Mouse (Mus musculus): ENCODE data around the gene Slc43a1. TPM values are rescaled to one million over a fixed set of nuclear protein-coding genes. Genes with fewer than 3 reads are reported as not detected.

Gene Slc43a1
- polyA plus RNA-seq, 1 experiment from 2014 or later: 18.9 TPM

DNA sequence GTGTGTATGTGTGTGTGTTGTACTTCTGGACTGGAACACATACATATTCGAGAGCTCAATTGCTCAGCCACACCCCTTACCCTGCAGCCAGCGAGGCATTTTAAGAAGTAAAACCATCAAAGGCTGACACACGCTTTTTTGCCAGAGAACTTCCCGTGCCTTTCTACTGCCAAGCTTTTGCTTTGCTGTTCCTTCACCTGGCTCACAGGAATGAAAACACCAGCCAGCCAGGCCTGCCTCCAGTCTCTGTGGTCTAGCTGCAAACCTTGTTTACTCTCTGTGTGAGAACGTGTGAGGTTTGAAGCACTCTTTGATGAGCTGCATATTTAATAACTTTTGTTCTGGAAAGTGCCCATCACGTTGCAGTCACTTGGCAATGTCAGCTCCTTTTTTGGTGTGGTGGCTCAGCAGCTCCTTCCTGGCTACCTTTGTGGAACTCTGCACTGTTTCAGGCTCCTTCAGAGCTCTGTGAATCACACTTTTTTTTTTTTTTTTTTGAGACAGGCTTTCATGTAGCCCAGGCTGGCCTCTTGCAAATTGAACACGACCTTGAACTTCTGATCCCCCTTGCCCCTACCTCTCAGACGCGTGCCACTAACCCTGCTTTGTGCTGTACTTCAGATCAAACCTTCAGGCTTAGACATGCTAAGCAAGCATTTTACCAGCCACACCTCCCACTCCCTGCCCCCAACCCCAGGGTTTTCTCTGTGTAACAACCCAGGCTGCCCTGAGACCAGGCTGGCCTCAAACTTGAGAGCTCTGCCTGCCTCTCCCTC, 645 bp upstream of the Slc43a1 start:
- Histone ChIP-seq H3K9ac (no peak overlapping the region), H3K4me1 (peaks cover 31% of the 10 kb centered on the region), H3K9me3 (no peaks in the 10 kb centered on the region), H3K27me3 (peaks cover 11% of the 10 kb centered on the region), H3K36me3 (no peaks in the 10 kb centered on the region), H3K4me3 (peak overlapping the region; percentile 73; the same call in 1 of the 2 replicates), H3K4me2 (replicated peaks) (peak overlapping the region; percentile 95), H3K27ac (no peak overlapping the region)
- 20% methylated on average over 9 of the region's 9 CpGs for WGBS
- no peak for ATAC-seq (ENCODE audit: low FRiP score, low read depth)

DNA sequence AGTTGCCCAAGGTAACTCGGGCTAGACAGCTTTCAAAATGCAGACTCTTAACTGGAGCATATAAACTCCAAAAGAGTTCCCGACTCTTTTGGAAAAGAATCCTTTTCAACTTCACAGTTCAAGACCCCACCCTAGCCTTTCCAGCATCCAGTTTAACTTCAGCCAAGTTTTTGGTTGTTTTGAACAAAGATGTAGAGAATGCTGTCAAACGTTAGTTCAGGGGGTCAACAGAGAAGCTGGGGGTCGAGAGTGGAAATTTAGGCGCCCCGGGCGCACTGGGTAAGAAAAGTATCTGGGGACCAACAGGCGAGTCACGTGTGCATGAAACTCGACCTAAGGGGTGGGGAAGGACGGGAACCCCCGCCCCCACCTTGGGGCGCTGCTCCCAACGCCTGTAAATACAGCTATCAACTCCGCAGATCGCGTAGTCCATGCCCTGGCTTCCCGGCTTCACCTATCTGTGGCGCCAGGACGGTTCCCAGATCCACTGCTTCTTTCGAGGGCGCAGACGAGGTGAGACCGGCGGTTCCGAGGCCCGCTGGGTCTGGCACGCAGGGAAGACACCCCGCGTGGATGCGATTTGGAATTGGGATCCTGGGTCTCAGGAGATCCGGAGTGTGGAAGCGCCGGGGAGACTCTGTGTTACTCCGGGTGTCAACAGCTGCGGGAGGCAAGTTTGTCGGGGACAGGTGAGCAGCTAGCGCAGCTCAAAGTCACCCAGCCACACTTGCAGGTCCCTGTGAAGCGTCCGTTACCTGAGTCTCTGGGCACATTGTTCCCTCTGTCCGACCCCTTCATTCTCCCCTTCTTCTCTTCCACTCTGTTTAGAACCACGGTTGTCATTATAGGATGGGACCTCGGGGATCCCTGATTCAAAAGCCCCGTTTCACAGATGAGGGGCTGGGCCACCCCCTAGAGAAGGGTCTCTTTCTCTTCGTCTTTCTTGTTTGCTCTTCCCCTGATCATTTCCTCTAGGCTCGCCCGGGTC, 637 bp downstream of the Slc43a1 start:
- under 1% methylated on average over 47 of the region's 47 CpGs for WGBS
- H3K27me3 ChIP-seq: peaks cover 11% of the 10 kb centered on the region
- no peaks in the 10 kb centered on the region for H3K9me3 ChIP-seq
- H3K4me1 ChIP-seq: peaks cover 31% of the 10 kb centered on the region
- no peaks in the 10 kb centered on the region for H3K36me3 ChIP-seq
- H3K4me2 ChIP-seq (replicated peaks): peak overlapping the region; percentile 95
- peak overlapping the region; percentile 81 for H3K9ac ChIP-seq
- ATAC-seq (ENCODE audit: low FRiP score, low read depth): peak; percentile 16; the same call in 1 of the 2 replicates
- peak overlapping the region; percentile 73 for H3K4me3 ChIP-seq
- peak overlapping the region; percentile 90 for H3K27ac ChIP-seq

DNA sequence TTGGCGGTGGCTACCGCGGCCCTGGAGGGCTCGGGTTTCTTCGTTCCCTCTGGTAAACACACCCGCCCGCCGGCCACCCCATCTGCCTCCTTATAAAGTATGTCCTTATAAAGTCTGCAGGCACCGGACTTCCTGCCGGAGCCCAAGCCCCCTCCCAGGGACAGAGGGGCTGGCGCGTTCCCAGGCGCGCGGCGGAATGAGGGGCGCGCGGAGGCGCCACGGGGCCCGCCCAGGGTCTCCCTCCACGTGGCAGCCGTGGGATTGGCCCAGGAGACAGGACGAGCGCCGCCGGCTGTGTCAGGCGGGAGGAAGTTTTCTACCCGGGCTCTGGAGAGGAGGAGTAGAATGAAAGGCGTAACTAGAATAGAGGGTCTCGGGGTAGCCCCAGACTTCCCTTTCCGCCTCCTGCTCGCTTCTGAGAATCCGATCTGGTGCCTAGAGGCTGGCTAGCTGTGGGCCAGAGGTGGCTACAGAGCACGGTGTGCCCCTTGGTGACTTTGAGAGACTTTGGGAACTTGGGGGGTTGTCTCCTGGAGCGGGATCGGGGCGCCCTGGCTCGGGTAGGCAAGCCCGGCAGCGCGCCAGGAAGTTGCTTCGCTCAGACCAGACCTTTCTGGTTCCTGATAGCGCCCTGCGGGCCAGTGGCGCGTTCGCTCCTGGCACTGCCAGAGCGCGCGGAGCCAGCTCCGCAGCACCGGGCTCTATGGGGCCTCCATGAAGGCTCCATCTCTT, 1.5 kb downstream of the Slc43a1 start:
- H3K4me3 ChIP-seq: peak overlapping the region; percentile 73
- peak overlapping the region; percentile 95 for H3K4me2 ChIP-seq (replicated peaks)
- under 1% methylated on average over 54 of the region's 54 CpGs for WGBS
- peak; percentile 92 for ATAC-seq (ENCODE audit: low FRiP score, low read depth)
- H3K9ac ChIP-seq: peak overlapping the region; percentile 81
- H3K9me3 ChIP-seq: no peaks in the 10 kb centered on the region
- H3K27me3 ChIP-seq: peaks cover 11% of the 10 kb centered on the region
- peak overlapping the region; percentile 90 for H3K27ac ChIP-seq
- H3K4me1 ChIP-seq: peaks cover 31% of the 10 kb centered on the region
- peaks cover under 1% of the 10 kb centered on the region; the same call in 1 of the 2 replicates for H3K36me3 ChIP-seq

DNA sequence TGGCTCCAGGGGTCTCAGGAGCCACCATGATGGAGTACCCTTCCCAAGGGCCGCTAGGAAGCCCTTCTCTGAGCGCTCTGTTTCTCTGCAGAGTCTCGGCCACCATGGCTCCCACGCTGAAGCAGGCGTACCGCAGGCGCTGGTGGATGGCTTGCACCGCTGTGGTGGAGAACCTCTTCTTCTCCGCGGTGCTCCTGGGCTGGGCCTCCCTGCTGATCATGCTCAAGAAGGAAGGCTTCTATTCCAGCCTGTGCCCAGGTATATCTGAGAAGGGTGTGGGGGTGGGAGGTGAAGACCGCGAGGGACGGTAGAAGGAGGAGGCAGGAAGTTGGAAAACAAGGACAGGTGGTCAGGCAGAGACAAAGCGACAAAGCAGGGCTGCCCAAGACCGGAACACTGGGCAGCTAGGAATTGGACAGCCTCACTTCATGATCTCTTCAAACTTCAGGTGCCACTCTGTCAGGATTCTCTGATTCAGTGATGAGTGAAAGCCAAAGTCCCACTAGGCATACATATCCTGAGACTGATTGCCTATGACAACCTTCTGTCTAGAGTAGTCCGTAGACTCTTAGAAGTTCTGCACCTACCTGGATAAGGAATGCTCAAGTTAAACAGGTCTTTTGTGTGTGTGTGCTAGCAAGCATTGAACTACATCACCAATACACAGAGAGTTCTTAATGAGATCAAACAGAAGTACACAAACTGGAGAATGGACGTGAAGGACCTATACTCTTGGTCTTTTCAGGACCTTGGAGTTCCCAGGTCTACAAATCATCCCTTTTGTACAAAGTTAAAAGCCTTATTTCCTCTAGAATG, 2.3 kb downstream of the Slc43a1 start:
- H3K4me3 ChIP-seq: peak overlapping the region; percentile 73
- 6% methylated on average over 17 of the region's 17 CpGs for WGBS
- peaks cover 31% of the 10 kb centered on the region for H3K4me1 ChIP-seq
- peak overlapping the region; percentile 81 for H3K9ac ChIP-seq
- peak overlapping the region; percentile 95 for H3K4me2 ChIP-seq (replicated peaks)
- H3K36me3 ChIP-seq: peaks cover 7% of the 10 kb centered on the region; the same call in 1 of the 2 replicates
- peaks cover 11% of the 10 kb centered on the region for H3K27me3 ChIP-seq
- H3K9me3 ChIP-seq: no peaks in the 10 kb centered on the region
- H3K27ac ChIP-seq: peak overlapping the region; percentile 90
- 0 out of 2 replicates have a peak, but pooled peaks have one; percentile 3 for ATAC-seq (ENCODE audit: low FRiP score, low read depth)

DNA sequence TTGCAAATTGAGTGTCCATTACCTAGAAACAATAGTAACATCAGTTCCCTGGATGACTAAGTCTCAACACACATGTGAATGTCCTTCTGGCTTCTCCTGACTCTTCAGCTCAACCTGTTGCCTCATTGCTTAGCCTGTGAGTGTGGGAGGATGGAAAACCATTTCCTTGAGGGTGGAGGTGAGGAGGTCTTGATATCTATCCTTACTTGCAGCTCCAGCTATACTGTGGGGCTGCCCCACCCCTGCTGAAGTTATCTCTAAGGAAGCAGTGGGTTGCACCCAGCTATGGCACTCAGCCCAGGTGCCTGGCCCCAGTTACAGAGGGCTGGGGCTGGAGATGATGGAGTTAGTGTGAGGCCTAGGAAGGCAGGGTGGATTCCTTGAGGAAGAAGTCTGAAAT, 3.3 kb downstream of the Slc43a1 start:
- H3K9ac ChIP-seq: no peak overlapping the region; the same call in 1 of the 2 replicates
- peak overlapping the region; percentile 73 for H3K4me3 ChIP-seq
- ATAC-seq (ENCODE audit: low FRiP score, low read depth): no peak
- H3K4me2 ChIP-seq (replicated peaks): peak overlapping the region; percentile 95
- no peak overlapping the region for H3K27ac ChIP-seq
- H3K9me3 ChIP-seq: no peaks in the 10 kb centered on the region
- H3K27me3 ChIP-seq: peaks cover 11% of the 10 kb centered on the region
- H3K4me1 ChIP-seq: peaks cover 31% of the 10 kb centered on the region
- peaks cover 11% of the 10 kb centered on the region; the same call in 1 of the 2 replicates for H3K36me3 ChIP-seq

DNA sequence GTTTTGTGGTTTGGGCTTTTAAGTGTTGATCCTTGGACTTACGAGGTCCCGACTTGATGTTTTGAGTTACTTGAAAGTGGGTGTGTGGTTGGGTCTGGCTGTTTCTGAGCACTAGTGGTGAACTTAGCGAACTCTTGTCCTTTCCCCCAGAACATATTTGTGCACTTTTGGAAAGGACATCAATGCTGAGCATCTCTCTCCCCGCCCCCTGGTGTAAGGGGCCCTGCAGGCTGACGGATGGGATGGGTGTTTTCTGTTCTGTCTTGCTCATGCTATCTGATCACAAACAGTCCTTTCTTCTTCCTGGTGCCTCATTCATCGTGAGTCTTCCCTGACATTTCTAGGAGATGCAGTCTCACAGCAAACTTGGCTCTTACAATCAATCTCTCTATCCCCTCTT, 5.0 kb downstream of the Slc43a1 start:
- Histone ChIP-seq H3K27ac (no peak overlapping the region), H3K4me2 (replicated peaks) (no peak overlapping the region), H3K9me3 (no peaks in the 10 kb centered on the region), H3K9ac (no peak overlapping the region), H3K4me3 (no peak overlapping the region), H3K36me3 (peaks cover 18% of the 10 kb centered on the region; the same call in 1 of the 2 replicates), H3K4me1 (peaks cover 26% of the 10 kb centered on the region), H3K27me3 (peaks cover 3% of the 10 kb centered on the region)
- ATAC-seq (ENCODE audit: low FRiP score, low read depth): no peak
- 81% methylated on average over 6 of the region's 6 CpGs for WGBS

DNA sequence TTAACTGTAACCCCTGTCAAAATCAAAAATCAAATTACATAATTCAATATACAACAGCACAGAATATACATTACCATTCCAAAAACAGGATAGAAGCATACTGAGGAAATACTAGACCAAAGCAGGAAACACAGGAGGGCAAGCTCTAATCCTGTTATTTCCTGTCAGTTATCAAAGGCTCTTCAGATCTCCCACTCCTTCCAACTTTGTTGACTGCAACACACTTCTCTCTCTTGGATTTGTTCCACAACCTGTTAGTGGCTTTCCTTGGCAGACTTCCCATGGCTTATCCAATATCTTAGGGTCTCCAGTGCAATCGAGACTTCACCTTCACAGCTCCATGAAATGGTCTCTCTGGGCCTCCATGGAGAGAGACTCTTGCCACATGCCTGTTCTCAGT, 6.6 kb downstream of the Slc43a1 start:
- Histone ChIP-seq H3K4me3 (no peak overlapping the region), H3K27ac (no peak overlapping the region), H3K4me2 (replicated peaks) (no peak overlapping the region), H3K36me3 (peaks cover 33% of the 10 kb centered on the region), H3K9ac (no peak overlapping the region), H3K9me3 (no peaks in the 10 kb centered on the region), H3K4me1 (peaks cover 16% of the 10 kb centered on the region), H3K27me3 (no peaks in the 10 kb centered on the region)
- WGBS: 56% methylated on average over 1 of the region's 1 CpGs
- no peak for ATAC-seq (ENCODE audit: low FRiP score, low read depth)

DNA sequence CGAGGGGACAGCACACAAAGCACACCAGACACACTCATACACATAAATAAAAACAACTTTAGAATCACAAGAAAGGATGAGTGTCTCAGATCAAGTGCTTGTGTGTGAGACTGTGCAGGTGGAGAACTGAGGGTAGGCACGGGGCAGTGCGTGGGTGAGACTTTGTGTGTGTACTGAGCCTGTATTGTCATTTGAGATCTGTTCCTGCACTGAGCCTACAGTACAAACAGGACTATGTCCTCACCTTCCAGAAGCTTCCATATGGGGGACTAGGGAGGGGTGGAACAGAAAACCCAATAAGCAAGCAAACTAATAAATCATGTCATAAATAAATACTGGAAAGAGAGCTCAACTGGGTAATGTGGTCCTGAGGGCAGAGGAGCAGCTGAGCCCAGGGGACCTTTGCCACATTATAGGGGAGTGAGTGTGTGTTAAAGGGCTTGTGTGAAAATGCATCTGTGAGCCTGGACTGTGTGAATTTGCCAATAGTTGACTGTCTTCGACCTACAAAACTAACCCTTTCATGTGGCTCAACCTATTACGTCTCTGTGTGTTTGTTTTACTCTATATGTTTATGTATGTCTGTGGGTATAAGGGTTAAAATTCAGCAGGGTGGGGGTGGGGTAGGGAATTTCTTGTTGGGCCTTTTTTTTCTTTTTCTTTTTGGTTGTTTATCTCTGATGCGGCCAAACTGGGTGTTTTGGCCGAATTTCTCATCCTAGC, 11.9 kb downstream of the Slc43a1 start:
- Histone ChIP-seq H3K36me3 (peaks cover 71% of the 10 kb centered on the region), H3K9ac (no peak overlapping the region), H3K27ac (no peak overlapping the region), H3K4me2 (replicated peaks) (peak overlapping the region; percentile 42), H3K4me3 (no peak overlapping the region), H3K27me3 (no peaks in the 10 kb centered on the region), H3K9me3 (no peaks in the 10 kb centered on the region), H3K4me1 (0 out of 2 replicates have a peak, but pooled peaks cover 6% of the 10 kb centered on the region)
- no peak for ATAC-seq (ENCODE audit: low FRiP score, low read depth)
- 57% methylated on average over 7 of the region's 7 CpGs for WGBS

DNA sequence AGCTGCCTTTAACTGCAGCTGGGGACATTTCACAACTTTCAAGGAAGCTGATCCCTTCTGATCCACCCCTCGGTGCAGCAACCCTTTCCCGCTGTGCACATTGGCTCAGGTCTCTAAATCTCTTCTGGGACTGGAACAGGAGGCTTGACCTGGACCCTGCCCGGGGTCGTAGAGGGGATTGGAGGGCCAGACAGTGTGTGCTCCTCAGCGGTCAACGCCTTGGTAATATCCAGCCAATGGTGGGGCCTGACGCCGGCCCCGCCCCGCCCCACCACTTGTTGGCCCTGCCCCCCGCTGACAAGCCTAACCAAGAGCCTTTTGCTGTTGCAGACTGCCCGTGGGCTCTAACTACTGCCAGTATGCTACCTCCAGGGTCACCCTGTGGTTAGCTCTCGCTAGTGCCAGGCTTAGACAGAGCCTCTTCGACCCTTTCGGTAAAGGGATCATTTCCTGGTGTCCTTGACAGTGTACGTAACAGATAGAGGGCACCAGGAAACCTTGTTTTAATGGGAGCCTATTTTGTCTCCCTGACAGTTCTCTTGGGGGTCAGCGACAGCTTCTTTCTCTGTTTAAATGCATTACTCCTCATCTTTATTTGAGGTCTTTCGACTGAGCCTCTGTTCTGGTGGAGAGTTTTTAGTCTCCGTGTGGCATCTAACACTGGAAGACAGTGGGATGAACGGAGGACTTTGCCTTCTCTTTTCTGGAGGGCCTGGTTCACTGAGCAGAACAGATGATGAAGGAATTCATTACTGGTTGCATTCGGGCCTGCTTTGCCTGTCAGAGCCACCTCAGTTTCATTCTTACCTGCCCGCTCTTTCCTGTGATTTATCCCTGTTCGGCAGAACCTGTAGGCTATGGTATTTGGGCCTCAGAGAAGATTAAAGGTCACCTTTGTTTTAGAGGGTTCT, 12.7 kb downstream of the Slc43a1 start:
- ATAC-seq (ENCODE audit: low FRiP score, low read depth): peak; percentile 16; the same call in 1 of the 2 replicates
- 39% methylated on average over 23 of the region's 23 CpGs for WGBS
- Histone ChIP-seq H3K4me3 (no peak overlapping the region), H3K36me3 (peaks cover 73% of the 10 kb centered on the region), H3K27ac (no peak overlapping the region), H3K4me2 (replicated peaks) (peak overlapping the region; percentile 42), H3K27me3 (no peaks in the 10 kb centered on the region), H3K9ac (no peak overlapping the region), H3K4me1 (0 out of 2 replicates have a peak, but pooled peaks cover 6% of the 10 kb centered on the region), H3K9me3 (no peaks in the 10 kb centered on the region)

DNA sequence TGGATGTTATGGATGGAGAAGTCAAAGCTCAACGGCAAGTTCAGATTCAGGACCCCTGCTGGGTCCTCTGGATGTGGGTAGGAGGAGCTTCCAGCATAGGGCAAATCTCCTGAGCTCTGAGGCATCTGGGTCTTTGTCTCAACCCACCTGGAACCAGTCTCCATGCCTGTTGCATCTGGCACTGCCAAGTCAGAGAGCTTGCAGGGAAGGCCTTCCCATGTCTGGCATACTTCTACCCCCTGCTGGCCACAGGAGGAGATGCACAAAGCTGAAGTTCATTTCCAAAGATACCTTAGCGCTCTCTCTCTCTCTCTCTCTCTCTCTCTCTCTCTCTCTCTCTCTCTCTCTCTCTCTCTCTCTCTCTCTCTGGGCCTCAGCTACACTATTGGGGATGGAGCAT, 17.1 kb downstream of the Slc43a1 start:
- ATAC-seq (ENCODE audit: low FRiP score, low read depth): peak; percentile 42; the same call in 1 of the 2 replicates
- no peaks in the 10 kb centered on the region for H3K27me3 ChIP-seq
- 0 out of 2 replicates have a peak, but pooled peaks cover 6% of the 10 kb centered on the region for H3K4me1 ChIP-seq
- no peak overlapping the region for H3K27ac ChIP-seq
- H3K4me3 ChIP-seq: no peak overlapping the region
- 51% methylated on average over 2 of the region's 2 CpGs for WGBS
- no peak overlapping the region for H3K4me2 ChIP-seq (replicated peaks)
- peaks cover 80% of the 10 kb centered on the region for H3K36me3 ChIP-seq
- H3K9ac ChIP-seq: no peak overlapping the region
- no peaks in the 10 kb centered on the region for H3K9me3 ChIP-seq

Measured in limb, embryonic 13.5 days (tissue).